Mouse (Mus musculus): ENCODE results near the gene Pla2g2c.

Pla2g2c gene

GRCm38 (mm10) chr4:138709246-138709645 is 15.3 kb upstream of the Pla2g2c start:
- no peak for DNase-seq (ENCODE audit: low read depth in 2 of 2, low spot score in 2 of 2)

GRCm38 (mm10) chr4:138709944-138710343 is 14.6 kb upstream of the Pla2g2c start:
- DNase-seq (ENCODE audit: low read depth in 2 of 2, low spot score in 2 of 2) = no peak

- no peak for DNase-seq (ENCODE audit: low read depth in 2 of 2, low spot score in 2 of 2)
Observed at GRCm38 (mm10) chr4:138710633-138711032, 14.0 kb upstream of the Pla2g2c start.

GRCm38 (mm10) chr4:138711051-138711820 is 13.4 kb upstream of the Pla2g2c start:
- DNase-seq (ENCODE audit: low read depth in 2 of 2, low spot score in 2 of 2) = no peak

- DNase-seq (ENCODE audit: low read depth in 2 of 2, low spot score in 2 of 2) = no peak
Observed at GRCm38 (mm10) chr4:138712096-138712495, 12.5 kb upstream of the Pla2g2c start.

- DNase-seq (ENCODE audit: low read depth in 2 of 2, low spot score in 2 of 2) = no peak
Observed at GRCm38 (mm10) chr4:138712621-138713020, 12.0 kb upstream of the Pla2g2c start.

- DNase-seq (ENCODE audit: low read depth in 2 of 2, low spot score in 2 of 2) = no peak
Observed at GRCm38 (mm10) chr4:138714186-138714585, 10.4 kb upstream of the Pla2g2c start.

GRCm38 (mm10) chr4:138716697-138717096 is 7.9 kb upstream of the Pla2g2c start:
- DNase-seq (ENCODE audit: low read depth in 2 of 2, low spot score in 2 of 2) = no peak

- no peak for DNase-seq (ENCODE audit: low read depth in 2 of 2, low spot score in 2 of 2)
Observed at GRCm38 (mm10) chr4:138718586-138719263, 5.9 kb upstream of the Pla2g2c start.

- no peak for DNase-seq (ENCODE audit: low read depth in 2 of 2, low spot score in 2 of 2)
Observed at GRCm38 (mm10) chr4:138719264-138719596, 5.4 kb upstream of the Pla2g2c start.

- no peak for DNase-seq (ENCODE audit: low read depth in 2 of 2, low spot score in 2 of 2)
Observed at GRCm38 (mm10) chr4:138723493-138724281, 905 bp upstream of the Pla2g2c start.

- peak; percentile 15 to 32 for DNase-seq (ENCODE audit: low read depth in 2 of 2, low spot score in 2 of 2)
Observed at GRCm38 (mm10) chr4:138725127-138725461, 502 bp downstream of the Pla2g2c start.

GRCm38 (mm10) chr4:138725751-138726150 is 1.2 kb downstream of the Pla2g2c start:
- no peak for DNase-seq (ENCODE audit: low read depth in 2 of 2, low spot score in 2 of 2)

GRCm38 (mm10) chr4:138729018-138729703 is 4.6 kb downstream of the Pla2g2c start:
- DNase-seq (ENCODE audit: low read depth in 2 of 2, low spot score in 2 of 2) = no peak

GRCm38 (mm10) chr4:138734105-138734504 is 9.5 kb downstream of the Pla2g2c start:
- DNase-seq (ENCODE audit: low read depth in 2 of 2, low spot score in 2 of 2) = no peak

- DNase-seq (ENCODE audit: low read depth in 2 of 2, low spot score in 2 of 2) = no peak
Observed at GRCm38 (mm10) chr4:138734863-138735262, 10.3 kb downstream of the Pla2g2c start.

- no peak for DNase-seq (ENCODE audit: low read depth in 2 of 2, low spot score in 2 of 2)
Observed at GRCm38 (mm10) chr4:138737031-138737430, 12.4 kb downstream of the Pla2g2c start, which contains the start of gene Ubxn10. Gene Ubxn10, minus strand, starts transcription at chr4:138737167.

GRCm38 (mm10) chr4:138739136-138739851 is 14.7 kb downstream of the Pla2g2c start:
- no peak for DNase-seq (ENCODE audit: low read depth in 2 of 2, low spot score in 2 of 2)

GRCm38 (mm10) chr4:138745884-138746283 is 21.3 kb downstream of the Pla2g2c start:
- DNase-seq (ENCODE audit: low read depth in 2 of 2, low spot score in 2 of 2) = no peak

- no peak for DNase-seq (ENCODE audit: low read depth in 2 of 2, low spot score in 2 of 2)
Observed at GRCm38 (mm10) chr4:138746866-138747265, 22.3 kb downstream of the Pla2g2c start.

GRCm38 (mm10) chr4:138747851-138748250 is 23.3 kb downstream of the Pla2g2c start:
- no peak for DNase-seq (ENCODE audit: low read depth in 2 of 2, low spot score in 2 of 2)

Data from CD8-positive naive resting alpha-beta T cell, adult 2 months (primary cell).